Mouse (Mus musculus): ENCODE measurements around the gene Slc25a21. TPM values are rescaled to one million over a fixed set of nuclear protein-coding genes. Genes with fewer than 3 reads are reported as not detected.

The Slc25a21 gene
- polyA plus RNA-seq, 1 experiment = 20.3 TPM

GRCm38 (mm10) chr12:56688920-56689319, 508.4 kb downstream of the Slc25a21 start:
- no peak for TF ChIP-seq GATA1 (IDR thresholded peaks at IDR 0.05; ENCODE audit: low read length)

GRCm38 (mm10) chr12:56688482-56688840, 508.8 kb downstream of the Slc25a21 start:
- no peak for TF ChIP-seq GATA1 (IDR thresholded peaks at IDR 0.05; ENCODE audit: low read length)

GRCm38 (mm10) chr12:56687640-56688481, 509.4 kb downstream of the Slc25a21 start:
- TF ChIP-seq GATA1 (IDR thresholded peaks at IDR 0.05; ENCODE audit: low read length) = no peak

- no peak for TF ChIP-seq GATA1 (IDR thresholded peaks at IDR 0.05; ENCODE audit: low read length)
Measured at GRCm38 (mm10) chr12:56681096-56681811, 516.0 kb downstream of the Slc25a21 start.

- peak; percentile 38 for TF ChIP-seq GATA1 (IDR thresholded peaks at IDR 0.05; ENCODE audit: low read length)
Measured at GRCm38 (mm10) chr12:56677620-56678019, 519.7 kb downstream of the Slc25a21 start.

- TF ChIP-seq GATA1 (IDR thresholded peaks at IDR 0.05; ENCODE audit: low read length) = no peak
Measured at GRCm38 (mm10) chr12:56674726-56675125, 522.5 kb downstream of the Slc25a21 start.

GRCm38 (mm10) chr12:56670795-56671194, 526.5 kb downstream of the Slc25a21 start:
- no peak for TF ChIP-seq GATA1 (IDR thresholded peaks at IDR 0.05; ENCODE audit: low read length)

GRCm38 (mm10) chr12:56669451-56670122, 527.7 kb downstream of the Slc25a21 start:
- TF ChIP-seq GATA1 (IDR thresholded peaks at IDR 0.05; ENCODE audit: low read length) = no peak

Other genes starting within 250 kb of the Slc25a21 start
- 30.4 and 37.4 TPM in 2 replicates for gene Prps1l3, start 32.9 kb upstream of the Slc25a21 start, polyA plus RNA-seq (2012)
- 4.2 and 5.6 TPM in 2 replicates for gene Mipol1, start 33.0 kb upstream of the Slc25a21 start, polyA plus RNA-seq (2012)